Mouse (Mus musculus): Measurements from ENCODE around the gene Lurap1l. TPM values are rescaled to one million over a fixed set of nuclear protein-coding genes. Genes with fewer than 3 reads are reported as not detected.
A peak's percentile ranks its signal among the peaks of the same experiment; 100 is the strongest.
"Not testable (repeated sequence)": the region's sequence is repeated elsewhere in the genome, so short reads cannot be mapped to it uniquely, and the experiment has no call there.

Gene Lurap1l
- polyA plus RNA-seq, 1 experiment from 2014 or later: 33.9 TPM

- no peaks in the 10 kb centered on the region for H3K27me3 ChIP-seq (replicated peaks)
- H3K4me3 ChIP-seq (replicated peaks): no peak overlapping the region
- H3K9me3 ChIP-seq: no peaks in the 10 kb centered on the region
- H3K27ac ChIP-seq: no peak overlapping the region
- H3K36me3 ChIP-seq: no peaks in the 10 kb centered on the region
- 91% methylated on average over 6 of the region's 6 CpGs for whole genome bisulfite sequencing
- H3K4me1 ChIP-seq: no peaks in the 10 kb centered on the region
- no peak for ATAC-seq (ENCODE audit: insufficient read depth, low FRiP score, low read depth)
- H3K9ac ChIP-seq: no peak overlapping the region
- no peak overlapping the region for H3K4me2 ChIP-seq
Observed at GRCm38 (mm10) chr4:80891004-80891403, 19.4 kb upstream of the Lurap1l start.

- Histone ChIP-seq H3K9ac (no peak overlapping the region), H3K4me2 (no peak overlapping the region), H3K4me3 (replicated peaks) (no peak overlapping the region)
Observed at GRCm38 (mm10) chr4:80895278-80895894, 15.1 kb upstream of the Lurap1l start.

DNA sequence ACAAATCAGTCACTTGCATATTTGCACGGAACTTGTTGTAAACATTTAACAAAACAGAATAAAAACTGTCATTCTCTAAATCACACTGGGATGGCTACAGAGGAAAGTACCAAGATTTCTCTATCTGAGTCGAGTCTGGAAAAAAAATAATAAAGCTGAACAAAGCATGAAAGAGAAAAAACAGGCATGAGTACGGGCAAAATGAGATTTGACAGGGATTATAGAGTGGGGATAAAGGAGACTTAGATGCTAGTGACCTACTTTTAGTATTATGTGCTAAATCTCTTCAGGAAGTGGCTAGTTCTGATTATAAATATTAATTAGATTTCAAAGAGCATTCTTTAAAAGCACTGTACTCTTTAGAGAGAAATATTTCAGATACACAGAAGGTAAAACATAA lies 3.7 kb upstream of the Lurap1l start:
- H3K4me2 ChIP-seq: no peak overlapping the region
- no peaks in the 10 kb centered on the region for H3K27me3 ChIP-seq (replicated peaks)
- no peak for ATAC-seq (ENCODE audit: insufficient read depth, low FRiP score, low read depth)
- no peak overlapping the region for H3K9ac ChIP-seq
- H3K4me3 ChIP-seq (replicated peaks): no peak overlapping the region
- no peaks in the 10 kb centered on the region for H3K36me3 ChIP-seq
- no peaks in the 10 kb centered on the region for H3K9me3 ChIP-seq
- H3K27ac ChIP-seq: no peak overlapping the region
- peaks cover 3% of the 10 kb centered on the region; the same call in 1 of the 2 replicates for H3K4me1 ChIP-seq
- 51% methylated on average over 3 of the region's 3 CpGs for WGBS

More at GRCm38 (mm10) chr4:80895278-80895894, 15.1 kb upstream of the Lurap1l start:
- no peaks in the 10 kb centered on the region for H3K36me3 ChIP-seq
- peak; percentile 84 for ATAC-seq (ENCODE audit: insufficient read depth, low FRiP score, low read depth)
- H3K9me3 ChIP-seq: no peaks in the 10 kb centered on the region
- 37% methylated on average over 4 of the region's 4 CpGs for WGBS
- H3K27ac ChIP-seq: peak overlapping the region; percentile 45; the same call in 1 of the 2 replicates
- 0 out of 2 replicates have a peak, but pooled peaks cover 3% of the 10 kb centered on the region for H3K4me1 ChIP-seq
- no peaks in the 10 kb centered on the region for H3K27me3 ChIP-seq (replicated peaks)

- 66% methylated on average over 5 of the region's 5 CpGs for WGBS
- no peak overlapping the region for H3K4me3 ChIP-seq (replicated peaks)
- no peaks in the 10 kb centered on the region for H3K9me3 ChIP-seq
- ATAC-seq (ENCODE audit: insufficient read depth, low FRiP score, low read depth): no peak
- no peak overlapping the region for H3K4me2 ChIP-seq
- no peaks in the 10 kb centered on the region for H3K36me3 ChIP-seq
- no peaks in the 10 kb centered on the region for H3K27me3 ChIP-seq (replicated peaks)
- H3K4me1 ChIP-seq: peaks cover 3% of the 10 kb centered on the region; the same call in 1 of the 2 replicates
- H3K9ac ChIP-seq: no peak overlapping the region
- H3K27ac ChIP-seq: 0 out of 2 replicates have a peak overlapping the region, but pooled peaks have one; percentile 26
Observed at GRCm38 (mm10) chr4:80907973-80908372, 2.5 kb upstream of the Lurap1l start.

GRCm38 (mm10) chr4:80908902-80909301 lies 1.5 kb upstream of the Lurap1l start:
- WGBS: 74% methylated on average over 4 of the region's 4 CpGs
- H3K4me1 ChIP-seq: peaks cover 3% of the 10 kb centered on the region; the same call in 1 of the 2 replicates
- no peaks in the 10 kb centered on the region for H3K27me3 ChIP-seq (replicated peaks)
- H3K9me3 ChIP-seq: no peaks in the 10 kb centered on the region
- no peak overlapping the region for H3K27ac ChIP-seq
- no peak overlapping the region for H3K9ac ChIP-seq
- no peak for ATAC-seq (ENCODE audit: insufficient read depth, low FRiP score, low read depth)
- no peak overlapping the region for H3K4me3 ChIP-seq (replicated peaks)
- no peaks in the 10 kb centered on the region for H3K36me3 ChIP-seq
- H3K4me2 ChIP-seq: no peak overlapping the region

DNA sequence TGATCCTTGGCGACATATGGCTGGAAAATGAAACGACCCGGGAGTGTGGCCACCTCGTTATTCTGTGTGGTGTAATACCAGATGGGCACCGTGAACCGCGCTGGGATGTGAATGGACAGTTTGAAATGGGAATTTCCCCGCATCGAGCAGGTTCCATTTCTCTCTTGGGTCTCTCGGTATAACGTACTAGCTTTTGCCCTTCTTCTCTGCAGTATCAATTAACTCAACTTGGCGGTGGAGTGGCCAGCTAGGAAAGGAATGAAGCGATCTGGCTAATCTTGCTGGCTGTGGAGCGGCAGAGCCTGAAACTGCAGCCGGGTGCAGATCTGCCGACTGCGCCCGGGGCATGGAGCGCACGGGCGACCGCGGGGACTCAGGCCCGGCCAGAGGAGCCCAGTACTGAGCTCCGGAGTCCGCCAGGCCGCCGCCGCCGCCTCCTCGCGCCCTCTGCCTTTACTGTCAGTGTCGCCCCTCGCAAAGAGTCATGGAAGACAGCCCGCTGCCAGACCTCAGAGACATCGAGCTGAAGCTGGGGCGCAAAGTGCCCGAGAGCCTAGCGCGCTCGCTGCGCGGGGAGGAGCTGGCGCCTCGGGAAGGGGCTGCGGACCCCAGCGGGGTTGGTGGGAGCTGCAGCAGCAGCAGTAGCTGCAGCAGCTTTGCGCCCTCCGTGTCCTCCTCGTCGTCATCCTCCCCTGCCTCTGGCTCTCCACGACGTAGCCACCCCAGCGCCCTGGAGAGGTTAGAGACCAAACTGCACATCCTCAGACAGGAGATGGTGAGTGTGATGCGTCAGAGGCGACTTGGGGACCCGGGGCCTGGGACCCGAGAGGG lies 640 bp downstream of the Lurap1l start:
- H3K4me2 ChIP-seq: peak overlapping the region; percentile 88
- peak; percentile 63 for ATAC-seq (ENCODE audit: insufficient read depth, low FRiP score, low read depth)
- peak overlapping the region; percentile 91 for H3K27ac ChIP-seq
- peak overlapping the region; percentile 83 for H3K4me3 ChIP-seq (replicated peaks)
- H3K27me3 ChIP-seq (replicated peaks): no peaks in the 10 kb centered on the region
- no peaks in the 10 kb centered on the region for H3K36me3 ChIP-seq
- peaks cover 3% of the 10 kb centered on the region; the same call in 1 of the 2 replicates for H3K4me1 ChIP-seq
- WGBS: under 1% methylated on average over 58 of the region's 58 CpGs
- H3K9ac ChIP-seq: peak overlapping the region; percentile 80
- H3K9me3 ChIP-seq: no peaks in the 10 kb centered on the region

DNA sequence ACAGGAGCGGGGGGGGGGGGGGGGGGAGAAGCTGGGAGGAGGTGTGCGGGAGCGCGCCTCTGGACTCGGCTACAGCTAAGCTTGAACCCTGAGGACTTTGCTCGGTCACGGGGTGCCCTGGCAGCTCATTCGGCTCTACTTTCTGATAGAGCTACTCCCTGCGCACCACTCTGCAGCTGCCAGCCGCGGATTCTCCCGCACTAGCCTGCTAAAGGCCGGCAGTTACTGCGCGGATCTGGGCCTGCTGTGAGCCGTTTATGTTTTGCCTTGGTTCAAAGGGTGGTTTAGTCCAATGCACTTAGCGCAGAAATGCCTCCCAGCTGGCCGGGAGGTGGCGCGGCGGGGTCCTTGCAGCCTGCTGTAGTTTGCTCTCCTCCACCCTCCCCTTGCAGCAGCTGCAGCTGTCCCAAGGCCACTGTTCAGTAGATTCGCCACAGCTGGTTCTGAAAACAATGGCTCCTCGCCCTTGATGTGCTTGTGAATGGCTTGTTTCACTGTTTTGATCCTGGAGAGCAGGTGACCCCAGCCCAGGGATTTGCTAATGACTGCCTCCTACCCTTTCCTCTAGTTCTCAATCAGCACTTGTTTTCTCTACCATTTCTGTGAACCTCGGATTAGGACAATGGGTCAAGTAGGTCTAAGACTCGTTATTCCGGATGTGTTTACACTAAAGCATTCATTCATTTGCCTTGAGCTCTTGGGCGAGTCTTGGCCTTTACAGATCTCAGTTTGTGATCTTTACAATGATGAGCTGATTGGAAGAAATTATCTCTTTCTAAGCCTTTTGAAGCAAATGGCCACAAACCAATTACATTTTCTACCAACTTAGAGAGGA lies 1.5 kb downstream of the Lurap1l start:
- peak overlapping the region; percentile 83 for H3K4me3 ChIP-seq (replicated peaks)
- H3K27me3 ChIP-seq (replicated peaks): no peaks in the 10 kb centered on the region
- WGBS: under 1% methylated on average over 24 of the region's 27 CpGs
- no peaks in the 10 kb centered on the region for H3K36me3 ChIP-seq
- H3K4me1 ChIP-seq: peaks cover 3% of the 10 kb centered on the region; the same call in 1 of the 2 replicates
- H3K9ac ChIP-seq: peak overlapping the region; percentile 80
- no peaks in the 10 kb centered on the region for H3K9me3 ChIP-seq
- H3K27ac ChIP-seq: peak overlapping the region; percentile 91
- peak overlapping the region; percentile 88 for H3K4me2 ChIP-seq
- ATAC-seq (ENCODE audit: insufficient read depth, low FRiP score, low read depth): peak; percentile 86

GRCm38 (mm10) chr4:80915211-80915610 lies 4.8 kb downstream of the Lurap1l start:
- no peaks in the 10 kb centered on the region for H3K27me3 ChIP-seq (replicated peaks)
- no peak overlapping the region for H3K4me3 ChIP-seq (replicated peaks)
- H3K36me3 ChIP-seq: no peaks in the 10 kb centered on the region
- H3K9ac ChIP-seq: no peak overlapping the region
- no peaks in the 10 kb centered on the region for H3K9me3 ChIP-seq
- H3K4me1 ChIP-seq: no peaks in the 10 kb centered on the region
- no peak for ATAC-seq (ENCODE audit: insufficient read depth, low FRiP score, low read depth)
- H3K4me2 ChIP-seq: no peak overlapping the region
- no peak overlapping the region for H3K27ac ChIP-seq
- 65% methylated on average over 2 of the region's 2 CpGs for WGBS

DNA sequence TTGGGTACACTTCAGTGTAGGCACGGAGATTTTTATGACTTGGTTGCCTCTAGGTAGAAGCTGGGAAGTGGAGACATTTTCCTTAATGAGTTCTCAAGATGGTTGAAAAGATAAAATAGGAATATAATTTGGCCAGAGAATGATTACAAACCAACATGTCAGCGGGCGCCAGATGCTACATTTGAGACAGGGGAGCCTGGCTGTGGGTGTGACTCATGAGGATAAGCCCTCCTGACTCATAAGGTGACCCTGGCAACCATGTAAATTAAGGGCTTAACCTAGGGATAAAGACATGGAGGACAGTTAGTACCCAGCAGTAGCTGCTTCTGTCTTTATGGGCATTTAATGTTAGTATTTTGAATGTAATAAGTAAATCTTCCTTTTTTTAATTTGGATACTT lies 6.2 kb downstream of the Lurap1l start:
- Histone ChIP-seq H3K9ac (no peak overlapping the region), H3K4me2 (no peak overlapping the region), H3K27me3 (replicated peaks) (no peaks in the 10 kb centered on the region), H3K4me1 (no peaks in the 10 kb centered on the region), H3K27ac (no peak overlapping the region), H3K9me3 (no peaks in the 10 kb centered on the region), H3K4me3 (replicated peaks) (no peak overlapping the region), H3K36me3 (no peaks in the 10 kb centered on the region)
- ATAC-seq (ENCODE audit: insufficient read depth, low FRiP score, low read depth): no peak
- WGBS: 78% methylated on average over 3 of the region's 3 CpGs

GRCm38 (mm10) chr4:80917128-80917527 lies 6.7 kb downstream of the Lurap1l start:
- not testable (repeated sequence) for H3K4me2 ChIP-seq; H3K9ac ChIP-seq; H3K4me1 ChIP-seq; H3K9me3 ChIP-seq; H3K27ac ChIP-seq; ATAC-seq (ENCODE audit: insufficient read depth, low FRiP score, low read depth); H3K4me3 ChIP-seq (replicated peaks); H3K36me3 ChIP-seq; H3K27me3 ChIP-seq (replicated peaks)
- WGBS: 73% methylated on average over 1 of the region's 1 CpGs

- H3K27me3 ChIP-seq (replicated peaks): no peaks in the 10 kb centered on the region
- no peaks in the 10 kb centered on the region for H3K36me3 ChIP-seq
- no peak overlapping the region for H3K4me2 ChIP-seq
- no peaks in the 10 kb centered on the region for H3K9me3 ChIP-seq
- ATAC-seq (ENCODE audit: insufficient read depth, low FRiP score, low read depth): no peak
- no peaks in the 10 kb centered on the region for H3K4me1 ChIP-seq
- H3K27ac ChIP-seq: no peak overlapping the region
- no peak overlapping the region for H3K4me3 ChIP-seq (replicated peaks)
- H3K9ac ChIP-seq: no peak overlapping the region
- WGBS: 71% methylated on average over 3 of the region's 3 CpGs
Observed at GRCm38 (mm10) chr4:80917812-80918211, 7.4 kb downstream of the Lurap1l start.

All from stomach, embryonic 15.5 days (tissue).